Mouse (Mus musculus) cerebellum, adult 11 months (tissue): ENCODE measurements around the gene Gm45716.

ENCODE experiments used
- DNase-seq: peaks from one replicate; pipeline ENCODE4 v3.0.0; 2022

The Gm45716 gene

GRCm38 (mm10) chr11:90286550-90287154, 99.2 kb downstream of the Gm45716 start:
- no peak for DNase-seq

DNA sequence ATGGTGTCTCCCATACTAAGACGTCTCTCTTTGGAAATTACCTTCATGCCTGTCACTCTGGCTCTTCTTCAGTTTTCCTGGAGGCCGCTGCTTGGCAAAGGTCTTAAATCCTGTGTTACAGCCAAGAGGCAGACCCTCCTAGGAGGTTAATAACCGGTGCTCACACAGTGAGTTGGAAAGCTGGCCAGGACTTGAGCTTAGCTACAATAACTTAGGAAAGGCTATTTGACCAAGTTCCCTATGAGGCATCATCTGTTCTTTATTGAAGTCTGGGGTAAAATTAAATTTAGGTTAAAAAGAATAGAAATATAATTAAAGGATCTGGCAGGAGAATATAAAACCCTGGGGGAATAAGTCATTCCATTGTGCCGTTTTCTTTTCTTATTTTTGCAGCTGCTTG, 103.7 kb downstream of the Gm45716 start:
- no peak for DNase-seq

DNA sequence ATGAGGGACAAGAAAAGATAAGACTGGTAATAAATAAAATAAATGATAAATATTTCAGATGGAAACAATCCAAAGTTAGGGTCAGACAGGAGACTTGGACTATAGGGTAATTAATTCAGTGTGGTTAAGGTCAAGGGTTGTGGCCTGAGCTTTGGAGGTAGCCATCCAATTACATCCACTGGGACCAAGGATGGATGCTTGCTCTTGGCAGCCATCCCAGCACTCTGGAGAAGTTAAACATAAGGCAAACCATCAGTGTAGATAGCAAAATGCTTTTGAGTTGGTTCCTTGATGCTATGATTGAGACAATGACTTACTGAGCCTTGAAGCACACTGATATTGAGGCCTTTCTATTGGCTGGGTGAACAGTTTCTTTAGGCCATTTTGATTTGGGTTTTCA, 105.3 kb downstream of the Gm45716 start:
- no peak for DNase-seq

- no peak for DNase-seq
Measured at GRCm38 (mm10) chr11:90294622-90295021, 107.1 kb downstream of the Gm45716 start.
